Mouse (Mus musculus): ENCODE data around the gene Agap3.

DNA sequence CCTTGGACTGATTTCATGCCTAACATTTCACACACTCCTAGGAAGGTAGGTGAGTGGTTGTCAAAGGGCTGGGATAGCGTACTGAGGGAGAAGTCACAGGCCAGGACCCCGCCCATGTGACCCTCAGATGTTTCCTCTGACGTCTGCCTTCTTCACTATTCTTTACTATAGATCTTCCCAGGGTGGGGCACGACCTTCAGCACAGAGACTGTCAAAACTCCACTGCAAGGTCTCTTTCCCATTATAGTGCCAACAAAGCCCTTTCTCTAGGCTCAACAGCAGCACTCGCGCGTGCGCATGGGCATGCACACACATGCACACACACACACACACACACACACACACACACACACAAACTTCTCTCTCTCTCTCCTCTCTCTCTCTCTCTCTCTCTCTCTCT, 71.8 kb downstream of the Agap3 start:
- no peak for TF ChIP-seq TAL1 (IDR thresholded peaks at IDR 0.05; ENCODE audit: low read length)
- no peak for TF ChIP-seq GATA1 (IDR thresholded peaks at IDR 0.05; ENCODE audit: low read length)

All from erythroblast, embryonic 14.5 days (primary cell).